Mouse (Mus musculus): Measurements from ENCODE around the gene Reps2.
A peak's percentile ranks its signal among the peaks of the same experiment; 100 is the strongest.

Gene Reps2

DNA sequence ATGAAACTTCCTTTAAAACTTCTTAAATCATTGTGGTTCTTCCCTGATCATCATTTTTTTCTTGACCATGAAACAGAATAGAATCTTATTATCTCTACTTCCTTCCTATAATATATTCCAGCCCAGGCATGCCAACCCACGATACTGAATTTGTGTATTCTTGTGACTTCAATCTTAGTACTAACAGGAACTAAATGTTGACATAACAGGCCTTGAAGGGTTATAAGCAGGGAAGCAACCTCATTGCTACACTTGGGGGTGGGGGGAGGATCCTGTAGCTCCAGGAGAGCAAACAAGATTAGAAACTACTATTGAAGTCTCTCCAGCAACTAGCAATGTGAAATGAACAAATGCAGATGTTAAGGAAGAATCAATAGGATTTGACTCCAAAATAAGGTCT, 154.8 kb downstream of the Reps2 start:
- DNase-seq (ENCODE audit: low read depth), result no peak

DNA sequence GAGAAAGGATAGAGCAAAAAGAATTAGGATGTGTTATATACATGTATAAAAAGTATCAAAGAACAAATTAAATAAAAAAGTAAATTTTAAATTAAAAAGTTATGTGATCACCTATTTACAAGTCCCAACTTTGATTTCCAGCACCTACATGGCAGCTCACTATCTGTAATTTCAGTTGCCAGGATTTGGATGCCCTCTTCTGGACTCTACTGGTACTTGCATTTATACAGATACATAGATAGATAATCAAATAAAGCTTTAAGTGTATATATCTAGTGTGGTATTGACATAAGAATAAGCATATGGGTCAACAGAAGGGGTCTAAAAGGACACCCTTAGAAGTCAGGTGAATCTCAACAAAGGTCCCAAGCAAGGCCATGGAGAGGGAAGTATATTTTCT, 155.7 kb downstream of the Reps2 start:
- peak; percentile 11 for DNase-seq (ENCODE audit: low read depth)

DNA sequence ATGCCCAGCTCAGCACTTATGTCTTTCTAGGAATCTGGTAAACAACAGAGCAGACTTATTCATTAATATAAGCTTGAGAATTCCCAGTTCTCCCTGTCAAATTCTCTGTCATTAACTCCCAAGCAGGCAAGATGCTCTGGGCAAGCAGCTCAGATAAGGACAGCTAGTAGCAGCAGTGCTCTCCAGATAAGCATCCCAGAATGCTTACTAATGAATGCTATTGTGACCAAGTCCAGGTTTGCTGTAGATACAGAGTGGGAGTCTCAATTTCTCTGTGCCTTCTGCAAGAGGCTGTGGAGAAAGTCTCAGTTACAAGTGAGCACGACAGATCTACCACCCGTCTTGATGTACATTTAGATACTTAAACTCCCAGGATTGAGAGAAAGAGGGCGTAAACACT, 173.2 kb downstream of the Reps2 start:
- DNase-seq (ENCODE audit: low read depth), result no peak

DNA sequence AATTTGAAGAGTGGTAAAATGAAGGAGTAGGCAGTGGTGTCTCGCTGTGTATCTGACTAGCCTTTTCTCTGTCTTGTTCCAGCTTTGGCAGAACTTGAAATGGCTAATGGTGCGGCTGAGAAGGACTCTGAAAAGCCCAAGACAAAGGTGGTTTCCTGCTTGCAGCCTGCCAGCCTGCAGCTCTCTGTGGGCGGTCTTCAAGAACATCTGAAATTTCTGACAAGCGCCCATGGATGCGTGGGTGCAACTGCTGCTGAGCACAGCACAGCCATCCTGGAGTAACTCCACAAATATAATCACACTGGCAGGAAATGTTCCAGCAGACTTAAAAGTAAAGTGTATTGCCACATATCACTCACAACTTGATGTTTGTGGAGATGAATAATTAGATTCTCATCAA, 181.3 kb downstream of the Reps2 start:
- DNase-seq (ENCODE audit: low read depth), result no peak

DNA sequence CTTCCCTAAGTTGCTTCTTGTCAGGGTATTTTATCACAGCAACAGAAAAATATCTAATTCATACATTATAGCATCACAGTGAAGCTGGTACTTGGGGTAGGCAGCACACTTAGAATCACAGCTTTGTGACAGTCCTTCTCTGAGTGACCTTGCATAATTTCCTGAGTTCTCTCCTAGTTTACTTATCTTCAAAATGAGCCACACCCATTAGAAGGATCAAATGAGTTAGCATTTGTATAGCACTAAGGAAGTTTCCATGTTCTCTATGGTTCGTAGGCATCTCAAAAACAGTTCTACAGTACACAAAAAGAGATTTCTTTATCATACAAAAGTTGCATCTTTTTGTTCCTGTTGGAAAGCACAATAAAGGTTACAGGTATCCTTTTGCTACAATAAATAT, 187.0 kb downstream of the Reps2 start:
- DNase-seq (ENCODE audit: low read depth), result no peak

DNA sequence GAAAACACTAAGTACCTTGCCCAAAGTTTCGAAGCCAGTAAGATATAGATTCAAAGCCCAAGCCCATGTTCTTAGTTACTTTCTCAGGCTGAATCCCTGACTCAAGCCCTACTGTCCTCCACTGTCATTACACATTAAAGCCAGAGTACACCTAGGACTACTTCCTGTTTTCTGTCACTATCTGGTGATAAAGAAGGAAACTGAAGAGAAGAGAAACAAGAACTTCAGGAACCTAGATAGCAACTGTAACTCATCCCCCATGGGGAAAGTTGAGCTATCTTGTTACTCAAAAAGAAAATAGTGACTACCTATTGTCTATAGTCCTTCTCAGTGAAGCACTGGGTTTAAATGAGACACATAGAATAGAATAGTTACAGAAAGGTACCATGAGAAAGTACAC, 188.1 kb downstream of the Reps2 start:
- no peak for DNase-seq (ENCODE audit: low read depth)

DNA sequence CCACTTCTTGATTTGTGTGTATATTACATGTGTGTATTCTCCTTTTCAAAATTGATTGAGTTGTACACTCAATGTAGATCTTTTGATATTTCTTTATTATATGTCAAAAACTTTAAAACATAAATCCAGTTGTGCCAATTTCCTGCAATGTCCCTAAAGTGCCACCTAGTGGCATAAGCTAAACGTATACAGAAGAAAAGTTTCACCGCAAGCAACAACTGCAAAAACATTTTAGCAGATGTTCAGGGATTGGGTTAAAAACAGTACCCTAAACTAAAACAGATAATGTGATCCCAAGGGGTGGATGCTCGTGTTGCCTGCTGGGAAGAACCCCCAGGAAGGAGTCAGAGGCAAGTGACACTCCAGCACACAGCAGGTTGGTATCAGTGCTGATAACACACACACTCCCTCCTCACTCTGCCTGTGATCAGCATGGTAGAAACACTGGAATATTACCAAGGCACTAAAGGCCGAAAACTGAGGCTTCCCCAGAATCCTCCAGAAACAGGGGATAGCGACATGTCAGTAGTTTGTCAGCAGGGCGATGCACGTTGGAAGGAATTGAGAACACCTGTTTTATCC, 189.5 kb downstream of the Reps2 start:
- DNase-seq (ENCODE audit: low read depth), result peak; percentile 3

DNA sequence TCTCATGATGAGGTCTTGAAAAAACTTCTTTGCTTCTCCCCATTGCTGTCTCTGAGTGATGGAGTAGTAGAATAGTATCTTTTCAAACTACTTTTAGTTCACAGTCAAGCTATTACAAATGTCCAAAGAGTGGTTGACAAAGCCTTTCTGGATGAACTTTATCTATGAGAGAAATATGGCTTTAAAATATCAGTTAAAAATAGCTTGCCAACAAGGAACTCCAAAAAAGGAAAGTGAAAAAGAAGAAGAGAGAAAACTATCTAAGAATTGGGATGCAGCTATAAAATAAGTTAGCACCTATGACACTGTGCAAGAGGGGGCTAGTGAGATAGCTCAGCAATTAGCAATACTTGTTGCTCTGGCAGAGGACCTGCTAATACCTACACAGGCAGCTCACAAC, 190.8 kb downstream of the Reps2 start:
- no peak for DNase-seq (ENCODE audit: low read depth)

DNA sequence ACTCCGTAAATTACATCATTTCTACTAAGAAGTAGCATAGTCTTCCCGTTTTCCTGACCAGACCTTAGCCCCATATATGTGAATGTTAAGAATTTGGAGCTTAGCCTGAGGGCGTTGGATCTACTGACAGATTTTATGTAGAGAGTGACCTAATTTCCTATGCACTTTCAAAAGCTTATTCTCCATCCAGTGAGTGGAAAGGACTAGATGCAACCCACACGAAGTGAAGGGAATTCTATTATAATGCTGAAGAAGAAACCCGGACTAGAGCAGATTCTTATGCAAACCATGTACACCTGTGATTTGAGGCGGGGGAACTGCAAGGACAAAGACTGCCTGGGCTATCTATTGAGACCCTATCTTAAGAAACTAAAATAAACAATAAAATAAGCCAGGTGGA, 195.5 kb downstream of the Reps2 start:
- no peak for DNase-seq (ENCODE audit: low read depth)

DNA sequence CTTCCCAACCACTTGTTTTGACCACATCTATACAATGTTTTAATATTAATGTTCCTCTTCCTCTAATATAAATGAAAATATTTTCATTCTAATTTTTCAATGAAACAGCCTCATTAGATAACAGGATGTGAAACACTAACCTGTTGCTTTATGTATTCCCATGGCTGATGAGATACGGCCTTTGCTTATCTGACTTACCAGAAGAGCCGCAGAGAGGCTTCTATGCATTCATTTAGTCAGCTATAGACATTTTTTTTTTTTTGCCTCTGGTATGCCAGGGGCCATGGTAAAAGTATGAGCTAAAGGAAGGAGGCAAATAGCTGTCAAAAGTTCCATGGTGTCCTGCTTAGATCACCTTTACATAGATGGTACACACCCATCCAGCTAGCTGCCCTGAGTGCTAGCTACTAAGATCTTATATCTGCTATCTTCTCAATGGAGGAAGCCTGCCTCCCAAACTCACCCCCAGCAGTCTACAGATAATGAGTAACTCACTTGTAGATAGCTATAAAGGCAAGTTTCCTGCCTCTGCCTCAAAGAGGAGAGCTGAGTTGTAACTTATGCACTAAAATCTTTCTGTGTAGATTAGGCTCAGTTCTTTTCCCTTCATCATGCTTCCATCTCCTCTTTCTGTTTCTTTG, 196.7 kb downstream of the Reps2 start:
- no peak for DNase-seq (ENCODE audit: low read depth)

DNA sequence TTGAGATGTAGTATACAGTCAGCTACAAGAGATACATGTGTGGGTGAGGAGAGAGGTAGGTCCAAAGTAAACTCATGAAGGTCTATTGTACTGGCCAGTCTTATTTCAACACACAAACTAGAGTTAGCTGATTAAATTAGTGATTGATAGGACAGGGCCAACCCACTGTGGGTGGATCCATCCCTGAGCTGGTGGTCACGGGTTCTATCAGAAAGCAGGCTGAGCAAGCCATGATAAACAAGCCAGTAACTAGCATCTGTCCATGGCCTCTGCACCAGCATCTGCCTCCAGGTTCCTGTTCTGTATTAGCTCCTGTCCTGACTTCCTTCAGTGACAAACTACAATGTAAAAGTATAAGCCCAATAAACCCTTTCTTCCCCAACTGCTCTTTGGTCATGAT, 200.1 kb downstream of the Reps2 start:
- no peak for DNase-seq (ENCODE audit: low read depth)

DNA sequence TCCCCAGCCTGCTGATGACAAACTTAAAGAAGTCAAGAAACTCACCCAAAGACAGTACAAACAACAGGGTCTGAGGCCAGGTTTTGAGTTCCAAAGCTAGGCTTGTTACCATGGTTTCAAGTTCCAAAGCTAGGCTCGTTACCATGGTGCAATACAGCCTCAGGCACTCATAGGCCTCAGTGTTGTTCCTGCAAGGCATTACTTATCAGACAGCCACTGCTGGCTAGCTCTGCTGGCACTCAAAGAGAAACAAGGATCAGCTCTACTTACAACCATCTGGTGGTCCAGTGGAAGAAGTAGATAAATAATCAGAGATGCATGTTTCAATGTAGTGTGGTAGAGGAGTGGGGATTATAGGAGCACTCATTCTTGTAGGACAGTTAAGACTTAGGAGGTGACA, 200.5 kb downstream of the Reps2 start:
- DNase-seq (ENCODE audit: low read depth), result no peak

DNA sequence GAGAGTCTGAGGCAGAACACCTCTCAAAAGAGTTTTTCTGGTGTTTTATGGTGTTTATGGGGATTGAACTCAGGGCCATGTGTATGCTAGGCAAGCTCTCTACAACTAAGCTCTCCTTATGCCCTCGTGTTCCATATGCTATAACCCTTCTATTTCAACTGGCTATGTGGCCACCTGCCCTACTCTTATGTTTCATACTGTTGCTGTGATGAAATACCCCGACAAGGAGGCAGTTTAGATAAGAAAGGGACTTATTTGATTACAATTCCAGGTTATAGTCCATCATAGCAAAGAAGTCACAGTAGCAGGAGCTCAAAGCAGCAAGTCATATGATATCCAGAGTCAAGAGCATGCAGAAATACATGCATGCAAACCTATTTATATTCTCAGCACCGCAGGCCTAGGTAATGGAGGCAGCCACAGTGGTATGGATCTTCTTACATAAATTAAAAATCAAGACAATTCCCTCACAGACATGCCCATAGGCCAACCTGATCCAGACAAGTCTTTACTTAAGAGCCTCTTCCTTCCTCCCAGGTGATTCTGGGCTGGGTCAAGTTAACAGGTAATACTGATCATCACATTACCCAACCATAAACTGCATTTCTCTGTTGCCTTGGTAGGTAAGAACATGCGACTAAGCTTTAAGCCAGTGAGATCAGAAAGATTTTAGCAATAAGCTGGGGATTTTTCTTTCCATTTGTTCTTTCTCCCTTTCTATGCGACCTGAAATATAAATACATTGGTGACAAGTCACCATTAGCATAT, 210.5 kb downstream of the Reps2 start:
- no peak for DNase-seq (ENCODE audit: low read depth)

DNA sequence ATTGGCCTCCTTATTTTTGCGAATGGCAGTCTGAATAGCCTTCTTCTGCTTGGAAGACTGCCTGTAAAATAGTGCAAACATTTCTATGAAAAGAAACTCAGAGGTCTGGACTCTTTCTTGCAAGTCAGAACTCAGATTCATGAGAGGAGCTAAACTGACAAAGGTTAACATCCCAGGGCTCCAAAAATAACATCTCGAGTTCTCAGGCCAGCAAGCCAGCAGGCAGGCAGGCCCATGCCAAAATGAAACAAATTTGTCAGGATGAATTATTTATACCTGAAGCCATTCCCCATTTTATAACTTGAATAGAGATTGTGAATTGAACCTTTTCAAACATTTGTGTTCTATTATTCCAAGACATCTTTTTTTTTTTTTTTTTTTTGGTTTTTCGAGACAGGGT, 215.8 kb downstream of the Reps2 start:
- no peak for DNase-seq (ENCODE audit: low read depth)

DNA sequence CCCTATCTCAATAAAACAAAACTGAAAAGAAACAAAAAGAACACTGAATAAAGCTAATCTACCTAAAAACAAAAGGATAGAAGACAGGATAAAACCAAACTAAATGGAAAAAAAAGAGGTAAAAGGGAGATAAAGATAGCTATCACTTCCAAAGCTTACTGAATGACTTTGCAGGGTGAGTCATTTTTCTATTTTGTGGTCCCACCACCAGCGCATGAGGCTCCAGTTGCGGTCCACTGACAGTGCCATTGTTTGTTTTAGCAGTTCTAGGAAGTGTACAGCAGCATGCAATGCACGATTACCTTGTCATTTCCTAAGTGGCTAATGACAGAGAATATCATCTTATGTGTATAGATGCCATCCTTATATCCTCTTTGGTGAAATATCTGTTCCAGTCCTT, 224.0 kb downstream of the Reps2 start:
- DNase-seq (ENCODE audit: low read depth), result peak; percentile 47

DNA sequence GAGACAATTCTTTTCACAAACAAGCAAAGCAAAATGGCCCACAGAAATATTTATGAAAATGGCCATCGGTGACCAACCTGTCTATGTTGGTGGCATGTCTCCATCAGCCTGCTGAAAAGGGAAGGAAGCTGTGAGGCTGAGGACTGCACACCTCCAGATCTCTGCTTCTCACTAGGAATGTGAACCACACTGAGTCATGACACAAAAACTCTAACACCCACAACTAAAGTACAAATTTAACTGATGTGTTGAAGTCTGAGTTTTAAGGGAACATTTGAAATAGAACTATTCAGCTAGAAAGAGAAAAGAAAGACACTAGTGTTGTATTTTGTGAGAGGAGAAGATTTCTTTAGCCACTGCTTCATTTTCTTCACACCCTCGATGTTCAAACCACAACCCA, 230.3 kb downstream of the Reps2 start:
- DNase-seq (ENCODE audit: low read depth), result no peak

DNA sequence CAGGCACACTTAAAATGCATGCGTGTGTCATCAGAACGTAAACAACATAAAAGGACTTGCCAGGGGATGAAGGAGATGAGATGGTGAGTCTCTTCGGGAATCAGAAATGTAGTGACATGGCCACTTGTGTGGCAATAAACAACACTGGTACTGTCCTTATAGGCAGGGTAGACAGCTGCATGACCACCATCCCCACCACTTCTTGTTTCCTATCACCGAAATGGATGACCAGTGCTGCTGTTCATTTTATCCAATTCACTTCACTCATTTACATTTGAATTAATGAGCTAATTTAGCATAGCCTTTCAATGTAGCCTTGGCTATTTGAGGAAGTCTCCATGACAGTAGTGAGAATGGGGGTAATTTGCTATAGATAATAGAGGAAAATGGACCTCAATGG, 236.2 kb downstream of the Reps2 start:
- no peak for DNase-seq (ENCODE audit: low read depth)

DNA sequence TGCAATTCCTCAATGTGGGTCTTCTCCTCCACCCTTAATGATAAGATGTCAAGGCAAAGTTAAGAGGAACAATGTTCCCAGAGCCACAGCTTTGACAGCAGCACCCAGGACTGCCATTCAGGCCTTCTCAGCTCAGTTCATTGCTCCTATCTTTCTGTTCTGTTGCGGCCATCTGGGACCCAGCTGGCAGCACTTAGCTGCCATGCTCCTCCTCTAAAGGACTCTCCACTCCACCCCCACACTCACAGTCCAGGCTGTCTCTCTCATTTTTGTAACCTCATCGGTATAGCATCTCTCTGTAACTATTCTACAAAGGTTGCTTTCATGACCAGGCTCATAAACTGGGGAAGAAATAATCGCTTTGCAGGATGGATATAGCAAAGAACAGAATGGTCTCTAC, 241.0 kb downstream of the Reps2 start:
- no peak for DNase-seq (ENCODE audit: low read depth)

DNA sequence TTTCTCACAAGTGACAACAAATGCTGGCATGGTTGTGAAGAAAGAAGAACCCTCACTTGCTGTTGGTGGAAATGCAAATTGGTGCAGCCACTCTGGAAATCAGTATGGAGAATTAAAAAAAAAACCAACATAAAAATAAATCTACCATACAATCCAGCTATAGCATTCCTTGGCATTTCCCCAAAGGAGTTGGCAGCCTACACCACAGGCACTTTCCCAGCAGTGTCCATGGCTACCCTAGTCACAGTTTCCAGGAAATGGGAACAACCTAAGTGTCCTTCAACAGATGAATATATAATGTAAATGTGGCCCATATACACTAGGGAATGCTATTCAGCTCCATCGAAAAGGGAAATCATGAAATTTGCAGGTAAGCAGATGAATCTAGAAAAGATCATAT, 262.7 kb downstream of the Reps2 start:
- no peak for DNase-seq (ENCODE audit: low read depth)

DNA sequence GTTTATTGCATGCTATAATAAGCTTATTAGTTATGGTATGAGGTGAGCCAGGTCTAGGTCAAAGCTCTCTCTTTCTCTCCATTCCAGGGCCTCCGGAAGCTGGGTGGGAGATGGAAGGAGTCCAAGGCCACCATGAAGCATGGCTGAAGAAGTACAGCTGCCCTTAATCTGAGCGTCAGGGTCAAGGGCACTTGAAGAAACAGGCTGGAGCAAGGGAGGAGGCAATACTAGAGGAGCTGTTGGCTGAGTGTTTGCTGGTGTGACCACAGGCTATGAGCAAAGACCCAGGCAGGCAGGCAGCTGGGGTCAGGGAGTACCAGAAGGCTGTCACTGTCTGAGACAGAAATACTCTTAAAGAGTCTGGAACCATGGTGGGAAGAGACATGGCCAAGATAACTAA, 280.2 kb downstream of the Reps2 start:
- no peak for DNase-seq (ENCODE audit: low read depth)

All from 416B (cell line).